Mouse (Mus musculus) c-Kit-negative CD71-positive TER-119-positive erythroid progenitor cells, embryonic 14.5 days (primary cell): ENCODE data around the gene Mtr.

Experiments
- DNase-seq: peaks from one replicate; pipeline ENCODE4 v3.0.0-alpha.2; 2013; ENCODE audit warnings: low read depth, low spot score

The Mtr gene

GRCm38 (mm10) chr13:12257391-12258380, at the start of gene Mtr:
TSS of gene Mtr (minus strand) at chr13:12258113.
- peak; percentile 92 for DNase-seq

GRCm38 (mm10) chr13:12307286-12307685, 49.4 kb upstream of the Mtr start:
- DNase-seq, result no peak

GRCm38 (mm10) chr13:12305540-12305939, 47.6 kb upstream of the Mtr start:
- DNase-seq, result no peak

- DNase-seq, result no peak
Measured at GRCm38 (mm10) chr13:12304991-12305390, 47.1 kb upstream of the Mtr start.

GRCm38 (mm10) chr13:12297777-12298176, 39.9 kb upstream of the Mtr start:
- no peak for DNase-seq

GRCm38 (mm10) chr13:12296701-12297100, 38.8 kb upstream of the Mtr start:
- no peak for DNase-seq

- DNase-seq, result no peak
Measured at GRCm38 (mm10) chr13:12293810-12294209, 35.9 kb upstream of the Mtr start.

GRCm38 (mm10) chr13:12290700-12291099, 32.8 kb upstream of the Mtr start:
- no peak for DNase-seq

- no peak for DNase-seq
Measured at GRCm38 (mm10) chr13:12284528-12284927, 26.6 kb upstream of the Mtr start.

GRCm38 (mm10) chr13:12283826-12284225, 25.9 kb upstream of the Mtr start:
- DNase-seq, result no peak

- no peak for DNase-seq
Measured at GRCm38 (mm10) chr13:12274721-12275120, 16.8 kb upstream of the Mtr start.

- no peak for DNase-seq
Measured at GRCm38 (mm10) chr13:12274220-12274619, 16.3 kb upstream of the Mtr start.

- DNase-seq, result peak; percentile 46
Measured at GRCm38 (mm10) chr13:12272953-12273352, 15.0 kb upstream of the Mtr start.

GRCm38 (mm10) chr13:12267971-12268370, 10.1 kb upstream of the Mtr start:
- DNase-seq, result no peak

- DNase-seq, result no peak
Measured at GRCm38 (mm10) chr13:12267097-12267496, 9.2 kb upstream of the Mtr start.

GRCm38 (mm10) chr13:12263996-12264395, 6.1 kb upstream of the Mtr start:
- DNase-seq, result no peak

- DNase-seq, result peak; percentile 31
Measured at GRCm38 (mm10) chr13:12261505-12261904, 3.6 kb upstream of the Mtr start.

- DNase-seq, result peak; percentile 16
Measured at GRCm38 (mm10) chr13:12256871-12257390, 982 bp downstream of the Mtr start.

- no peak for DNase-seq
Measured at GRCm38 (mm10) chr13:12255911-12256705, 1.8 kb downstream of the Mtr start.

GRCm38 (mm10) chr13:12250496-12250895, 7.4 kb downstream of the Mtr start:
- DNase-seq, result no peak

GRCm38 (mm10) chr13:12249195-12249898, 8.6 kb downstream of the Mtr start:
- DNase-seq, result no peak

- no peak for DNase-seq
Measured at GRCm38 (mm10) chr13:12245938-12246337, 12.0 kb downstream of the Mtr start.
